30 mouse cellular contexts compared by ENCODE assay signal in the genomic region with DNA sequence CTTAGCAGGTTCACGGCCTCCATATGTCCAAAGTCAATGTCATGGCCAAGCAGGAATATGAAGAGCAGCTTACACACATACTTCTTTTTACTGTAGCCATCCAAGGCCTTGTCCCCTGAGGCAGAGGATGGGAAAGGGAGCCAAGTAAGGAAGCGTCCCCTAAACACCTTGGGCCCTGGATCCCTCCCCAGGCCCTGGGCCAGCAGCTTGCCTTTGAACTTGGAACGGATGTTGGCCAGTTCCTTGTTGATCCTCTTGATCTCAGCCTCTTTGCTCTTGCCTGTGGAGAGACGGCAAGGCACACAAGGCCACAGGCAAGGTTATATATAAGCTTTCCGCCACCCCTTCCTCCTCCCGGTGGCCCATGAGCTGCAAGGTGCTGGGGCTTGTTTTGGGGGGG. TPM values are rescaled to one million over a fixed set of nuclear protein-coding genes. Genes with fewer than 3 reads are reported as not detected.
A peak's percentile ranks its signal among the peaks of the same experiment; 100 is the strongest.
DNase-seq lines count a peak whose midpoint lies in the region; TF ChIP-seq lines count a peak whose summit lies in the region.
"Had no signal": no experiment of that assay in that cellular context is flagged by ENCODE, and none has a peak within 500 bp of the region (broad histone marks: within the 10 kb centered on the region; RNA-seq: fewer than 3 reads in every experiment).

No protein-coding gene starts in this region.

- H3K4me3 ChIP-seq in gastrocnemius, adult 2 months = no peak overlapping the region
- no peak overlapping the region for H3K4me3 ChIP-seq in layer of hippocampus, adult 2 months
- H3K4me3 ChIP-seq: embryonic facial prominence, embryonic 12.5 days; embryonic facial prominence, embryonic 15.5 days; forebrain, embryonic 12.5 days; forebrain, embryonic 15.5 days; heart, embryonic 12.5 days; heart, embryonic 15.5 days; hindbrain, embryonic 10.5 days; hindbrain, embryonic 13.5 days; intestine, embryonic 15.5 days had no signal

- TF ChIP-seq CTCF in gastrocnemius, adult 2 months (IDR thresholded peaks at IDR 0.05) = no peak
- no peak for TF ChIP-seq CTCF in layer of hippocampus, adult 2 months (conservative IDR thresholded peaks at IDR 0.05)

- intact Hi-C loops in gastrocnemius, adult 2 months (cut with DNase I) = no loop called here

- DNase-seq in adrenal gland, postnatal 10 days = peak; percentile 55
- no peak for DNase-seq in adrenal gland, adult 2 months
- peak; percentile 61 for DNase-seq in gastrocnemius, adult 2 months
- DNase-seq in gastrocnemius, postnatal 4 days (ENCODE audit: low spot score in 2 of 2) = no peak
- no peak for DNase-seq in layer of hippocampus, adult 2 months (ENCODE audit: low spot score in 2 of 2)
- DNase-seq in layer of hippocampus, adult 9-10 months (ENCODE audit: low spot score) = no peak
- DNase-seq in Muller cell, postnatal 12 days (ENCODE audit: inconsistent ontology term) = no peak
- DNase-seq: B cell, adult 2 months; cerebellum, adult 11 months; cerebellum, adult 9-11 months; gastrocnemius, postnatal 10 days; gastrocnemius, postnatal 36 days; heart, postnatal 10 days; heart, postnatal 36 days; kidney, adult 11 months; kidney, adult 8-10 months had no signal

- H3K27ac ChIP-seq in gastrocnemius, adult 2 months = peak overlapping the region; percentile 81
- H3K27ac ChIP-seq in layer of hippocampus, adult 2 months = peak overlapping the region; percentile 89; the same call in 1 of the 2 replicates
- H3K27ac ChIP-seq: embryonic facial prominence, embryonic 12.5 days; embryonic facial prominence, embryonic 15.5 days; forebrain, embryonic 12.5 days; forebrain, embryonic 15.5 days; heart, embryonic 15.5 days; hindbrain, embryonic 10.5 days; hindbrain, embryonic 13.5 days; intestine, embryonic 15.5 days had no signal

RNA-seq across cellular contexts. Expression of gene Ap2a1, which starts 13.1 kb away (rescaled TPM):
- 10 to 100 TPM; 83.6 to 93.2 TPM for total RNA-seq in adrenal gland, postnatal 10 days (2021)
- total RNA-seq in adrenal gland, adult 2 months (2021) = 100 to 1,000 TPM in 1 of 2 experiments, 10 to 100 TPM in 1; 86.3 to 105 TPM
- 119 and 121 TPM in 2 replicates for polyA plus RNA-seq in adrenal gland, adult 2 months (2012; rRNA removed)
- total RNA-seq in gastrocnemius, adult 2 months (2021) = 10 to 100 TPM; 59.1 to 62.6 TPM
- total RNA-seq in gastrocnemius, postnatal 4 days (2021) = 10 to 100 TPM; 84.8 to 88.9 TPM
- 100 to 1,000 TPM; 298 to 305 TPM for total RNA-seq in layer of hippocampus, adult 2 months (2021)

RNA-seq across cellular contexts. Expression of gene Fuz, which starts 20.3 kb away (rescaled TPM):
- 10 to 100 TPM; 19.5 to 24.8 TPM for total RNA-seq in adrenal gland, postnatal 10 days (2021)
- total RNA-seq in adrenal gland, adult 2 months (2021) = 10 to 100 TPM; 24.2 to 28.0 TPM
- polyA plus RNA-seq in adrenal gland, adult 2 months (2012; rRNA removed) = 203 and 213 TPM in 2 replicates
- 10 to 100 TPM; 16.4 to 18.6 TPM for total RNA-seq in gastrocnemius, adult 2 months (2021)
- total RNA-seq in gastrocnemius, postnatal 4 days (2021) = 10 to 100 TPM; 16.1 to 18.4 TPM
- total RNA-seq in layer of hippocampus, adult 2 months (2021) = 10 to 100 TPM; 21.6 to 24.8 TPM

RNA-seq across cellular contexts. Expression of gene Med25, which starts 23.7 kb away (rescaled TPM):
- 10 to 100 TPM; 73.7 to 83.7 TPM for total RNA-seq in adrenal gland, postnatal 10 days (2021)
- 100 to 1,000 TPM in 1 of 2 experiments, 10 to 100 TPM in 1; 80.8 to 105 TPM for total RNA-seq in adrenal gland, adult 2 months (2021)
- 635 and 723 TPM in 2 replicates for polyA plus RNA-seq in adrenal gland, adult 2 months (2012; rRNA removed)
- 10 to 100 TPM; 53.1 to 68.5 TPM for total RNA-seq in gastrocnemius, adult 2 months (2021)
- 10 to 100 TPM; 63.8 to 67.6 TPM for total RNA-seq in gastrocnemius, postnatal 4 days (2021)
- total RNA-seq in layer of hippocampus, adult 2 months (2021) = 100 to 1,000 TPM; 103 to 107 TPM

RNA-seq across cellular contexts. Expression of gene Tsks, which starts 26.8 kb away (rescaled TPM):
- not detected for total RNA-seq in adrenal gland, postnatal 10 days (2021)
- total RNA-seq in adrenal gland, adult 2 months (2021) = not detected
- polyA plus RNA-seq in adrenal gland, adult 2 months (2012; rRNA removed) = 0.13 and 0.31 TPM in 2 replicates
- total RNA-seq in gastrocnemius, adult 2 months (2021) = not detected
- not detected for total RNA-seq in gastrocnemius, postnatal 4 days (2021)
- total RNA-seq in layer of hippocampus, adult 2 months (2021) = 1 to 10 TPM; 1.3 to 2.0 TPM
- total RNA-seq: CH12.LX; common myeloid progenitor, adult 5-6 weeks; G1E; gastrocnemius, postnatal 10 days; gastrocnemius, postnatal 36 days; heart, adult 18-20 months; heart, postnatal 10 days; heart, postnatal 36 days had no signal
- polyA plus RNA-seq: forebrain, embryonic 15.5 days; heart, embryonic 12.5 days; hindbrain, embryonic 16.5 days had no signal

RNA-seq across cellular contexts. Expression of gene Ptov1, which starts 46.6 kb away (rescaled TPM):
- 100 to 1,000 TPM; 239 to 266 TPM for total RNA-seq in adrenal gland, postnatal 10 days (2021)
- 100 to 1,000 TPM; 227 TPM for total RNA-seq in adrenal gland, adult 2 months (2021)
- 492 and 493 TPM in 2 replicates for polyA plus RNA-seq in adrenal gland, adult 2 months (2012; rRNA removed)
- total RNA-seq in gastrocnemius, adult 2 months (2021) = 100 to 1,000 TPM; 126 to 137 TPM
- total RNA-seq in gastrocnemius, postnatal 4 days (2021) = 100 to 1,000 TPM; 332 to 346 TPM
- 100 to 1,000 TPM; 321 to 335 TPM for total RNA-seq in layer of hippocampus, adult 2 months (2021)

Comparison
In these comparisons a context has a peak if more than half of its experiments do, and no peak if none do; other contexts are left out.
1. DNase-seq: peak in adrenal gland, postnatal 10 days (single experiment) and gastrocnemius, adult 2 months (single experiment); none in adrenal gland, adult 2 months (single experiment), gastrocnemius, postnatal 4 days (0 of 2), layer of hippocampus, adult 2 months (0 of 2), layer of hippocampus, adult 9-10 months (single experiment) and Muller cell, postnatal 12 days (single experiment).